Mouse (Mus musculus): Measurements from ENCODE around the gene Fzd9. TPM values are rescaled to one million over a fixed set of nuclear protein-coding genes. Genes with fewer than 3 reads are reported as not detected.
A peak's percentile ranks its signal among the peaks of the same experiment; 100 is the strongest.

Gene Fzd9
- total RNA-seq (2021), result 10 to 100 TPM in 1 of 2 experiments, 1 to 10 TPM in 1; 9.9 to 12.1 TPM
- long read RNA-seq, experiment 1, transcript Fzd9-201 (1 exons, 2,293 nt), result major isoform, 43 of 43 reads
- long read RNA-seq, experiment 1, partial matches to known transcripts, result 0 of 43 reads
- long read RNA-seq, experiment 1, other reads (novel, unspliced or antisense), result 0 of 43 reads
- long read RNA-seq, experiment 2, transcript Fzd9-201 (1 exons, 2,293 nt), result major isoform, 52 of 52 reads
- long read RNA-seq, experiment 2, partial matches to known transcripts, result 0 of 52 reads
- long read RNA-seq, experiment 2, other reads (novel, unspliced or antisense), result 0 of 52 reads

DNA sequence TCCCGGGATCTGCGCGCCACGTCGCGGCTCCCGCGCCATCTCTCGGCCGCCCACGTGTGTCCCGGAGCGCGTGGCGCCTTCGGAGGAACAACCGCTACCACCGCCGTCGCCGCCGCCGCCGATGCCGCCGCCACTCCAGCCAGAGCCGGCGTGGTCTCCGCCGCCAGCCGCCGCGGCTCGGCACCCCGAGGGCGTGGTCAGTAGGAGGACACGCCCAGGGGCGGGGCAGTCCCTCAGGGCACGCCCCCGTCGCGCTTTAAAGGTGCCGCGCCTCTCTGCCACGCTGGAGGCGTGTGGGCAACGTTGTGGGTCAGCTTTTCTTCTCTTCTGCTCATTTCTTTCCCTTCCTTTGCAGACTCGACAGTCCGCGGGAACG, at the start of gene Fzd9:
Gene Fzd9, minus strand, starts transcription at position 152 of the 376 bp plus-strand sequence.
- intact Hi-C loops (cut with DNase I; ENCODE audit: low total_unique reads), result no loop called here
- peak; percentile 82 for DNase-seq

DNA sequence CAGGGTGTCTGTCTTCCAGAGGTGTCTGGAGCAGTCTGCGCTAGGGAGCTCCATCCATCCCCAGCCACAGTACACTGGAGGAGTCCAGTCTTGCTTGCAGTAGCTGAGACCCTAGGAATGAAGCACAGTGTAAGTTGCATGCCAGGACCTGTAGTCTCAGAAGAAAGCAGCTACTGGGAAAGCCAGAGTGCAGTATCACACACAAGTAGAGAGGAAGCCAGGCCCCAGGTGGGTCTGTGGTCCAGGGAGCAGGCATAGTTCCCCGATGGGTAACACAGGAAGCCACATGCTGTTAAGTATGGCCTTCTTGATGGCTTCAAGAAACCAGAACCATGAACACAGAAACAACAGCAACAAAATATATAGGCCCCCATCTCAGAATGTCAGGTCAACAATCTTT, 41.0 kb upstream of the Fzd9 start:
- intact Hi-C loops (cut with DNase I; ENCODE audit: low total_unique reads), result no loop called here
- DNase-seq, result no peak

DNA sequence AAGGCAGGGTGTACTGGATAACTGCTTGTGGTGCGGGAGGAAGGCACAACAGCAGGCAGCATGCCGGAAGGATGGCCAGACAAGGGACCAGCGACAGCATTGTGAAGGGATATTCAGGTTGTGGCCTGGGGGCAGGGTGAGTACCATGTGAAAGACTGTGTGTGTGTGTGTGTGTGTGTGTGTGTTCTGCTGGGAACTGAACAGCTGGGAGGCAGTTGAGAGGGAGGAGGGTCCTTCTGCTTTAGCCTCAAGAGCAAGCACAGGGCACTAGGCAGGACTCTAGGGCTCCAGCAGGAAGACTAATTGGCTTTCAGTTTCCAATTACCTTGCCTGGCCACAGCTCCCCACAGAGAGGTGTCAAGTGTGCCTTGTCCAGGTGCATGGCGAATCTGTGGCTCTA, 40.2 kb upstream of the Fzd9 start:
- no peak for DNase-seq
- intact Hi-C loops (cut with DNase I; ENCODE audit: low total_unique reads), result no loop called here

DNA sequence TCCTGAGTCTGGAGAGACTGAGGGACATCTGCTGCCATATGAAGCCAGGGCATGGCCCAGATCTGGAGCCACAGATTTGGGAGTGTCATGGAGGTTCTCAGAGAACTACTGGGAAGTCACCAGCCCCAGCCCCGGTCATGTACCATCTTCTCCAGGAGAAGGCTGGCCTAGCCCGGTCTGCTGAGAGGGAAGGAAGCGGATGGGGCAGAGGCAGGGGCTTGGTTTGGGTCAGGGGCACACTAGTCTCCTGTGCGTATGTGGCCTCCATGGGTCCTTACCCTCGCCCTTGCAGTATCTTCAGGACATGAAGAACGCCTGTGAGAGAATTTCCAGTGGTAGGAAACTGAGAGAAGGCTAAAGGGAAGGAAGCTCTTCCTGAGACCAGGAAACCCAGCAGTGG, 39.7 kb upstream of the Fzd9 start:
- DNase-seq, result no peak
- intact Hi-C loops (cut with DNase I; ENCODE audit: low total_unique reads), result no loop called here

DNA sequence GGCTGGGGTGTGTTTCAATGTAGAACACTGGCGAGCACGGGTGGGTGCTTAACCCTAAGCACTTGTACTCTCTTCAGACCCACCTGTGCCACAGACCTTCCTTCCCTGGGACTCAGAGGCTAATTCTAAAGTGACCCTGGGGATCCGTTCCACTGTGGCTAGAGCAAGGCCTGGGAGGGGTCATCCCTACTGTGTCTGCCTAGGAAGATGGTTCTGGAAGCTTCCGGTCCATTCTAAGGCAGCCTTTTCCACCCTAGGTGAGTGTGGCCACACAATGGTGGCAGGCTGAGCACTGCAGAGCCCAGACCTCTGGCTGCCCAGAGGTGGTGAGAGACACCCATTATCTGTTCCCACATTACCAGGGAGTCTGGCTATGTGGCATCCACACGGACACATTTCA, 35.9 kb upstream of the Fzd9 start:
- intact Hi-C loops (cut with DNase I; ENCODE audit: low total_unique reads), result loop anchor here (2.0 to 10.0 kb wide), 2 partner anchors 50 to 172 kb away; no protein-coding TSS in a partner anchor
- DNase-seq, result no peak

DNA sequence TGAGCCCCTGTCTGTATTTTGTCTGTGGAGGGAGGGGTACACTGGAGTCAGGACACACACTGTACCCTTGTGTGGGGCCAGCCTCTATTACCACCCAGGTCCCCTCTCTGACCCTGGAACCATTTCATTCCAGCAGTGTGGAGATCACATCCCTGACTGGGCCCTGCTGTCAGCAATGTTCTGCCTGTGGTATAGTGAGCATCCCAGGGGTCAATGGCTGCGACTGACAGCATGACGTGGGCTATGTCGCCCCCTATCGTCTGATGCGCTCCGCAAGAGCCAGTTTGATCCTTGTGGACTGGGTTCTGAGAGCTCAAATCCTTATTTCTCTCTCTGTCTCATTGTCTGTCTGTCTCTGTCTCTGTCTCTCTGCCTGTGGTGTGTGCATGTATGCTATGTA, 35.2 kb upstream of the Fzd9 start:
- DNase-seq, result peak; percentile 83
- intact Hi-C loops (cut with DNase I; ENCODE audit: low total_unique reads), result loop anchor here (2.0 to 10.0 kb wide), 2 partner anchors 49 to 171 kb away; no protein-coding TSS in a partner anchor

DNA sequence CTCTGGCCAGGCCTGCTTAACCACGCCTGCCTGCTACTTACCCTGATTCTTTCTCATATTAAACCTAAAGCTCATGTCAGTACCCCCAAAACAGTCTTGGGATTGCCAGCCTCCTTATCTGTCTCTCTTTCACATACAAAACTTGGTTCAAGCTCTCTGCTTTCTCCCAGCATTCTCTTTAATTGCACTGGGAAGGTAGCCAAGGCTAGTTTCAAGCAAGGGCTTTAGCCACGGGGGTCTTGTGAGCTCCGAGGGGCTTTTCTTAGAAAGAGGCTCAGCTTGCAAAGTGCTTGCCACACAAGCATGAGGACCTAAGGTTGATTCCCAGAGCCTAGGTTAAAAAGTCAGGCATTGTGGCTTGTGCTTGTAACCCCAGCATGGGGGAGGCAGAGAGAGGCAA, 34.2 kb upstream of the Fzd9 start:
- intact Hi-C loops (cut with DNase I; ENCODE audit: low total_unique reads), result loop anchor here (10.0 kb wide), 1 partner anchor 170 kb away; no protein-coding TSS in a partner anchor

DNA sequence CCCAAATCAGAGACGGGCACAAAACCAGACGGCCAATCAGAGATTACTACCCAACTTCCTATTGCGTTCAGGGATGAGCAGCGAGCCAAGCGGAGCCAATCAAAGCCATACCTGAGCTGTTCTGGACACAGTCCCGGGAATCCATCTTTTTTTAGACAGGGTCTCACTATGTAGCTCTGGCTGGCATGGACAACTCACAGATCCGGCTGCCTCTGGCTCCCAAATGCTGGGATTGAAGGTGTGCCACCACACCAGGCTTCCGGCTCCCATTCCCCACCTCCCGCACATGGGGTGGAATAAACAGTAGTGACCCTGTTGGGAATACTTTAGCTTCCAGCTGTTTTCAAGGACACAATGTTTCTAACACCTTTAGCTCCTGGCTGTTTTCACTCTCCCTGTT, 29.2 kb upstream of the Fzd9 start:
- intact Hi-C loops (cut with DNase I; ENCODE audit: low total_unique reads), result loop anchor here (10.0 kb wide), 1 partner anchor 165 kb away; no protein-coding TSS in a partner anchor
- no peak for DNase-seq

More for the DNA sequence above, 34.2 kb upstream of the Fzd9 start:
- no peak for DNase-seq

DNA sequence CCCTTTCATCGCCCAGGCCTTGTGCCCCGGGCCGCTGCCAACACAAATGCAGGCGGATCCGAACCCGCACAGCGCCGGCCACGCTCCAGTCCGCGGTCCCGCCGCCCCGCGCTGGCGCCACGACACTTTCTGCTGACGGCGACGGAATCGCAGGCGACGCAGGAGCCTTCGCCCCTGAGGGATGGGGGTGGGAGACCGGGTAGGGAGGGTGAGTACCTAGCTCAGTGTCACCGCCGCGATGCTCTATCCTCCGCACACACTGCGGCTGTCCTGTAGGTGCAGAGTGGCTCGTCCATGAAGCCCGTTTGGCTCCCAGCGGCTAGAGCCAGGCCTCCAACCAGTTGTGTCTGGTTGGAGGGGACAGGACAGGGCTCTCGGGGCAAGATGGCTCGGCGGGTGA, 25.6 kb upstream of the Fzd9 start:
- intact Hi-C loops (cut with DNase I; ENCODE audit: low total_unique reads), result no loop called here
- no peak for DNase-seq

DNA sequence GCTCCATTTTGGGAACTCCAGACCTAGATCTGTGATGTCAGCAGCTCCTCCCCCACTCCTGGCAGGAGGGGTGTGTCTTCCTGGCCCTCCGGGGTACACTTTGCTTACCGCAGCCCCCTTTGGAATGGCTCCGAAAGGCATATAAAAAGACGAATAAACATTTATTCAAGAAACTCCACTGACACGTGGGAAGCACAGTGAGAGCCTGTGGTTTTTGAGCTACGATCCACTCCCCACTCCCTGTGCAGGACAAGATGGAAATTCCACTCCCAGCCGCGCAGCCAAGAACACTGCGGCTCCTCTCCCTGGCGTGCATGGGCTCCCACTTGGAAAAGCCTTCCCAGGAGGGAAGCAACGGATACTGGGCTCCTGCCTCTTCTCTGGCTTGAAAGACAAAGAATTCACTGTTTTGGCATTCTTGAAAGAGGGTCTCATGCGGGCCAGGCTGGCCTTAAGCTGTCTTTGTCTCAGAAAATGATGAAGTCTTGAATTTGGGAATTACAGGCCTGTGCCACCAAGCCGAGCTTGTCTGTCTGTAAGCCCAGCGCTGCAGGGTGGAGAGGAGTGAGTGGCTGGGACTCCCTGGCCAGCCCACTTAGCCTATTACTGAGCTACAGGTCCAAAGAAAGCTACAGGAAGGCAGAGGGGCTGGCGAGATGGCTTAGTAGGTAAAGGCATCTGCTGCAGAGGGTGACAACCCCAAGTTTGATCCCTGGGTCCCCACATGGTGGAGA, 23.8 kb upstream of the Fzd9 start:
- intact Hi-C loops (cut with DNase I; ENCODE audit: low total_unique reads), result no loop called here
- peak; percentile 34 for DNase-seq

DNA sequence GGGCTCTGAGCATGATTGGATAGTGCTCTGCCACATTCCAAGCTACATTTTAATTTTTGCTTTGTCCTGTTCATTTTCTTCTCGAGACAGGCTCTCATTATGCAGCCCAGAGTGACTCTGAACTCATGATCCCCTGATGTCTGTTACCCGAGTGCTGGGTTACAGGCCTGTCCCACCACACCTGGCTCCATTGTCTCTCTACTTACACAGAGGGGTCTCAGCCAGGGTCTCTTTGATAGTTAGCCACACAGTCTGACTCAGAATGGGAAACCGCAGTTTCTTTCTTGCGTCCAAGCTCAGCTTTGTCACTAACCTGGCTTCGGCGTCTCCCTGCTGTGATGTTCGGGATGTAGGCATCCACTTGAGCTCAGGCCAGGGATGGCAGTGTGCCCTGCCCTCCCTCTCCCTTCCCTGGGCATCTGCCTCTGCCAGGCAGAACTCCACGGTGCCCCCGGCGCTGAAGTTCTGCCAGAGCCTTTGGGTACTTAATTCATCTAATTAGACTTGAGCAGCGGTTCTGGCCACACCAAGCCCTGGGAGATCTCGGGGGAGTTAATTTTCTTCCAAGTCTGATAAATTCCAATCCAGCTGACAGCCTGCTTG, 20.6 kb upstream of the Fzd9 start:
- intact Hi-C loops (cut with DNase I; ENCODE audit: low total_unique reads), result no loop called here
- DNase-seq, result no peak

DNA sequence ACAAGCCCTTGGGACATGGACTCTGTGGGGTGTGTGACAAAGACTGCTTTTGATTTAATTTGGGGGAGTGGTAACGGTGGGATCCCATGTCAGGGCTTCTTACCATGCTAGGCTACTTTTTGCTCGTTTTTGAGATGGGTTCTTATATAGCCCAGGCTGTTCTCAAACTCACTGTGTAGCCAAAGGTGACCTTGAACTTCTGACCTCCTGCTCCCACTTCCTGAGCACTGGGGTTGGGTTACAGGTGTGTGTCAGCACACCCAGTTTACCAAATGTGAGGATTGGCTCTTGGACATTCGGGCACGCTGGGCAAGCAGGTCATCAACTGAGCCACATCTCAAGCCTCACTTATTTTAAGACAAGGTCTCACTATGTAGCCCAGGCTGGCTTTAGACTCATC, 19.3 kb upstream of the Fzd9 start:
- intact Hi-C loops (cut with DNase I; ENCODE audit: low total_unique reads), result no loop called here
- DNase-seq, result no peak

DNA sequence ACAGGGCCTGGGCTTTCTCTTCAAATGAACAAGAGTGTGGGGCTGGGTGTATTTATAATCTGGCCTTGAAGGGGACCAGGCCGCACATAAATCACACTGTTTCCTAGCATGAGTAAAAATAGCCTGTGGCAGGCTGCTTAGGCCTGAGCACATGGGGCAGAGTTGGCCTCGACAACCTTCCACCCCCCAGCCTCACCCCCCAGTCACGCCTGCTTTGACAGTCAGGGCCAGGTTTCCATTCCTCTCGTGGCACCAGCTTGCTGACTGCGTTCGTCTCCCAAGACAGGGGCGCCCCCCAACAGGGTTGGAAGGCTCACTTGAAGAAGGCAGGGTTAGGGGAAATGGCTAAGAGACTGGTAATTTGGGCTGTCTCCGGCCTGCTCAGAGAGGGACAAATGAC, 18.4 kb upstream of the Fzd9 start:
- intact Hi-C loops (cut with DNase I; ENCODE audit: low total_unique reads), result no loop called here
- DNase-seq, result no peak

DNA sequence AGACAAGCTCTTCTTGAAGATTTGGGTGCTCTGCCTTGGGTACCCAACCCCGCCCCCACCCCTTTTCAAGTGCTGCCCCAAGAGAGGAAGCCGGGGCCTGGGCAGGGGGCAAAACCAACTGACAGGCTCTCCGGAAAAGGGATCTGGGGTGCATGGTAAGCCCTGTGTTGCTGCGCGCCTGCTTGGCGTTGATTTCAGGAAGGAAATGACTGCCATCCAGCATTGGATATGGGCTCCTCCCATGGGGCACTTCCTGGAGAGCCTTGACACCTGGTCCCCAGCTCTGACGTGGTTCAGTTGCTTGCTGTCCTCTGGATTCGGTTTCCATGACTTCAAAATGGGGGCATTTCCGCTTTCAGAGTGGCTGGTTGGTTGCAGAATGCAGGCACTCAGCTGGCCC, 13.5 kb upstream of the Fzd9 start:
- intact Hi-C loops (cut with DNase I; ENCODE audit: low total_unique reads), result no loop called here
- no peak for DNase-seq

DNA sequence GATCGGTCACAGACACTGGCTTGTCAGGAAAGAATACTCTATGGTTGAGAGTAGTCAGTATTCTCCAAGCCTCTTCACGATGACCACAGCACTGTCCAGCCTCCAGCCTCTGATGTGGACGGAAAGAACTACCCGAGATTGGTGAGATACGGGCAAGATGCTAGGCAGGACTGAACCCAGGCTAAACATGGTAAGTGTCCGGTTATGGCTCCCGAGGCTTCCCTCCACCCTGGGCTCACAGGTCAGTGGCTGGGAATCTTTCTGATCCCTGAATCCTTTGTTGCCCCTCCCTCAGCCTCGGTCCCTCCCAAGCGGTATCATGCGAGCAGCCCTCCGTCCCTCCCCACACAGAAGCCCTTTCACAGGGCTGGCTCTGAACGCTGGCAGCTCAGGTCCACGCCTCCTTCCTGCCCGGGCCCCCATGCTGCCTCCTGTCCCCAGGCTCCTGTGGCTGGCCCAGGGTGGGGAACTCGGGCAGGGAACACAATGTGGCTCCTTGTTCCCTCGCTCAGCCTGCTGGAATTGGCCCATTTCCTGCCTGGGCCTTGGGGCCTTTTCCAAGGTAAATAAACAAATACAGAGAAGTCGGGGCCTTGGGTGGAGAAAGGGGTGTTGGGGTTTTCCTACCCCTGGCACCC, 13.0 kb upstream of the Fzd9 start:
- no peak for DNase-seq

DNA sequence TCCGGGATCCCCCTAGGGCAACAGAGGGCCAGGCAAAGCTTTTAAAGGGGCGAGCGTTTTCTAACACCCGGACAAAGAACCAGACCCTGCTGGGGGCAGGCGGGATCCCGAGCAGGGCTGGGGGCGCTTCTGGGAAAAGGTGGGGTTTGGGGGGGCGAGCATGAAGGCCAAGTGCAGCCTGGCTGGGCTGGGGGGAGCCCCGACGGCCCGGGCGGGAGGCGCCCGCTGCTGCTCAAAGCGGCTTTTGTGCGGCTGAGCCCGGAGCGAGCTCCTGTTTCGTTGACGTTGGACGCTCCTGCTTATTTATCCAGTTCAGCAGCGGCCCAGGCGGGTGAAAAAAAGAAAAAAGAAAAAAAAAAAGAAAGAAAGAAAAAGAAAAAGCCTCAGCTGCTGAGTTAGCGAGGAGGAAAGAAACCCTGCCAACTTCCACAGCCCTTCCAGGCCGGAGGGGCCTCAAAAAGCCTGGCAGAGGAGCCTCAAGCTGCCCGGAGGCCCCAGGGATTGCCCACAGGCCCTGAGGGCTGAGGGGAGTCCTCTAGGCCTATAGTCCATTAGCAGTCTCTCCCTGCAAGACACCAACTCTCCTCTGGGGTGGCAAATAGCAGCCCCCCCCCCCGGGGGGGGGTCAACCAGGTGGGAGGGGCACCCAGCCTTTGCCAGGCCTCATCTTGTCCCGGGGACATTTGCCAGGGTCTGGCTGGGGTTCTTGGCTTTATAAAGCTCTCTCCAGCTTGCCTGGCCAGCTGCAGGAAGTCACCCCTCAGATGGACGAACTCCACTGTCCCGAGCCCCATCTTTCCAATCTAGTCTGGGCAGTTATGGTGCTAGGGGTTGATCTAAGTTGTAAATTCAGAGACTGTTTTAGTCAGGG, 7.5 kb upstream of the Fzd9 start:
- no peak for DNase-seq
- intact Hi-C loops (cut with DNase I; ENCODE audit: low total_unique reads), result no loop called here

More for the DNA sequence above, 13.0 kb upstream of the Fzd9 start:
- intact Hi-C loops (cut with DNase I; ENCODE audit: low total_unique reads), result no loop called here

DNA sequence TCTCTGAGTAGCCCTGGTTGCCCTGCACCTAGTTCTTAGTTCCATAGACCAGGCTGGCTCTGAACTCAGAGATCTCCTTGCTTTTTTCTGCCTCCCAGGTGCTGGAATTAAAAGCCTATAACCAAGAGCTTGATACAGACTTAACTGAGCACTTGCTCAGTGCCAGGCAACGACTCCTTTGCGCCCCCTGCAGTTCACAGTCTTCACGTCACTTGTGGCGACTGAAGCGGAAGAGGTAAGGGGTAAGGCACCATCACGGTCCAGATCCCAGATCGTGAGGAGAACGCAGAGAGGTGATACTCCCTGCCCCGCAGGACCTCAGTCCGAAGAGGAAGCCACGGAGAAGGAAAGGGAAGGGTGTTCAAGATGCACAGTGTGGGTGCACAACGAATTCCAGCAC, 6.5 kb upstream of the Fzd9 start:
- DNase-seq, result no peak
- intact Hi-C loops (cut with DNase I; ENCODE audit: low total_unique reads), result no loop called here

DNA sequence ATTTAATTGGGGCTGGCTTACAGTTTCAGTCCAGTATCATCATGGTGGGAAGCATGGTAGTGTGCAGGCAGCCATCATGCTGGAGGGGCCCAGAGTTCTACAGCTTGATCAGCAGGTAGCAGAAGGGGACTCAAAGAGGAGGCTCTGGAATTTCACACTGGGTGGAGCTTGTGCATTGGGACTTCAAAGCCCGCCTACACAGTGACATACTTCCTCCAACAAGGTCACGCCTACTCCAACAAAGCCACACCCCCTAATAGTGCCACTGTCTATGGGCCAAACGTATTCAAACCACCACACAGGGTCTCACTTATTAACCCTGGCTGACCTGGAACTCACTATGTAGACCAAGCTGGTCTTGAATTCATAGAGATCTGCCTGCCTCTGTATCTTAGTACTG, 5.1 kb upstream of the Fzd9 start:
- no peak for DNase-seq
- intact Hi-C loops (cut with DNase I; ENCODE audit: low total_unique reads), result no loop called here

DNA sequence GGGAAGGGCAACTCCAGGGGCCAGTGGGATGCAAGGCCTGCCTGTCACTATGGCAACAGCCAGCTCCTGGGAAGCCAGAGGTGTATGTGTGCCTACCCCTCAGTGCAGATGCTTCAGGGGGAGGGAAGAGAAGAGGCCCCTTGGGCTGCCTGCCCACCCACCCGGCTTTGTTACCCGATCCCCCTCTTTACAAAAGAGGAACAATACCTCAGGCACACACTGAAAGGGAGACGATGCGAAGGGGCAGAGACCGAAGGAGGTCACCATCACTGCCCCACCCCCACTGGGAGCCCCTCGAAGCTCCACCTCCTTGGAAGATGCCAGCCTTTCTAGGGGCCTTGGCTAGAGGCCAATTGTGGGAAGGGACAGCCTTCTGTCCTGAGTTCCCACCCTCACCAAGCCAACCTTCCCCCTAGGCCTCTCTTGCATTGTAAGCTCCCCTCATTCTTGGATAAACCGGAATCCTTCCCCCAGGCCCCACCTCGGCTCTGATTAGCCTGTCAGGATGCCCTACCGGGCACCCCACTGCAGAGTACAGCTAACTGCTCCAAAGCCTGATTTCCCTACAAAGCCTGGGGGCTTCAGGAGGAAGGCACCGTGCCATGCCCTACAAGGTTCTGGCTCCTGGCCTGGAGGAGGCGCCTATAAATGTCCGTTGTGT, 2.8 kb upstream of the Fzd9 start:
- DNase-seq, result no peak
- intact Hi-C loops (cut with DNase I; ENCODE audit: low total_unique reads), result no loop called here
